ENCODE assay signal across 23 mouse cellular contexts in the genomic region with DNA sequence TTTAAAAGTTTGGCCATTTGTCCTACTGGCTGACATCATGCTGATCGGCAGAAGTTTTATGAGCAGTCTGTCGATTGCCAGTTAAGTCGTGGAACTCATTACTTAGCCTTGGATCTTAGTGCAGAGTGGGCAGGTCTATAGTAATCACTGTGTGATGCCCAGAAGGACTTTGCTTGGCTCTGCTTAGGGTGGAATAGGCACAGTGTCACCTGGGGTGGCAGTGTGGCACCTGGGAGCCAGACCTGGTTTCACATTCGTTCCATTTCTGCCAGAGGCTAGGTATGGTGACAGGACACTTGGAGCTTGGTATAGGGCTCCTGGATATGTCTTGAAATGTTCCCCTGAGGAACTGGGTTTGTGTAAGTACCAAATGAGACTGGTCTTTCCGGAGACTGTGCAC. TPM values are rescaled to one million over a fixed set of nuclear protein-coding genes. Genes with fewer than 3 reads are reported as not detected.
A peak's percentile ranks its signal among the peaks of the same experiment; 100 is the strongest.
DNase-seq lines count a peak whose midpoint lies in the region; ATAC-seq and TF ChIP-seq lines count a peak whose summit lies in the region.
"Had no signal": no experiment of that assay in that cellular context is flagged by ENCODE, and none has a peak within 500 bp of the region (broad histone marks: within the 10 kb centered on the region; RNA-seq: fewer than 3 reads in every experiment).

No protein-coding gene starts in this region.

- WGBS in intestine, postnatal 0 days = 63% methylated on average over 5 of the region's 5 CpGs
- WGBS in intestine, embryonic 15.5 days = 78% methylated on average over 5 of the region's 5 CpGs
- WGBS in midbrain, embryonic 11.5 days = 91% methylated on average over 5 of the region's 5 CpGs
- WGBS in midbrain, embryonic 14.5 days = 96% methylated on average over 5 of the region's 5 CpGs
- WGBS in hindbrain, embryonic 14.5 days = 90% methylated on average over 5 of the region's 5 CpGs
- 87% methylated on average over 5 of the region's 5 CpGs for WGBS in heart, embryonic 11.5 days (ENCODE audit: insufficient replicate concordance)

- H3K79me2 ChIP-seq in CH12.LX (replicated peaks; ENCODE audit: control insufficient read depth, extremely low read depth, insufficient read depth, poor library complexity, severe bottlenecking) = peaks cover 56% of the 10 kb centered on the region

- H3K36me3 ChIP-seq in intestine, postnatal 0 days (ENCODE audit: control insufficient read depth, insufficient read depth) = no peaks in the 10 kb centered on the region
- H3K36me3 ChIP-seq in intestine, embryonic 15.5 days = no peaks in the 10 kb centered on the region
- H3K36me3 ChIP-seq in midbrain, embryonic 11.5 days (ENCODE audit: control insufficient read depth, insufficient read depth, low read length) = no peaks in the 10 kb centered on the region
- H3K36me3 ChIP-seq in midbrain, embryonic 14.5 days (ENCODE audit: control insufficient read depth, insufficient read depth, low read length) = no peaks in the 10 kb centered on the region
- H3K36me3 ChIP-seq in CH12.LX (replicated peaks in 1 of 2; ENCODE audit: control insufficient read depth in 1 of 2, insufficient read depth in 1 of 2, low read length in 1 of 2) = peaks cover 3 to 60% of the 10 kb centered on the region in 2 experiments
- no peaks in the 10 kb centered on the region for H3K36me3 ChIP-seq in hindbrain, embryonic 14.5 days (replicated peaks; ENCODE audit: control insufficient read depth, insufficient read depth)
- H3K36me3 ChIP-seq in heart, embryonic 11.5 days (ENCODE audit: control insufficient read depth, insufficient read depth, low read length) = no peaks in the 10 kb centered on the region
- H3K36me3 ChIP-seq: G1E had no signal

- no peak for TF ChIP-seq POLR2A in CH12.LX (IDR thresholded peaks at IDR 0.05; ENCODE audit: low read depth, low read length)

- no peak for TF ChIP-seq RAD21 in CH12.LX (IDR thresholded peaks at IDR 0.05; ENCODE audit: low read depth, low read length)

- TF ChIP-seq EP300 in CH12.LX (IDR thresholded peaks at IDR 0.05; ENCODE audit: low read length) = no peak

- DNase-seq in midbrain, embryonic 11.5 days (ENCODE audit: low spot score, missing footprints) = peak; percentile 56
- no peak for DNase-seq in midbrain, embryonic 14.5 days
- DNase-seq in CH12.LX (ENCODE audit: extremely low read depth) = no peak
- DNase-seq in fat pad, adult 2 months (ENCODE audit: extremely low read depth, low read depth, low spot score) = peak; percentile 51
- no peak for DNase-seq in hindbrain, embryonic 14.5 days (ENCODE audit: low spot score)
- DNase-seq: adrenal gland, adult 2 months; adrenal gland, adult 8-10 months; adrenal gland, postnatal 10 days; adrenal gland, postnatal 14 days; adrenal gland, postnatal 25 days; adrenal gland, postnatal 36 days; B cell, adult 2 months; cerebellum, adult 11 months; cerebellum, adult 11-12 months; cerebellum, adult 18-20 months had no signal

- ATAC-seq in intestine, postnatal 0 days = peak; percentile 86
- no peak for ATAC-seq in intestine, embryonic 15.5 days
- no peak for ATAC-seq in midbrain, embryonic 11.5 days (ENCODE audit: low FRiP score)
- no peak for ATAC-seq in midbrain, embryonic 14.5 days (ENCODE audit: low FRiP score, low TSS enrichment)
- ATAC-seq in hindbrain, embryonic 14.5 days (ENCODE audit: low FRiP score) = no peak
- ATAC-seq in heart, embryonic 11.5 days (replicated peaks; ENCODE audit: insufficient number of reproducible peaks, low FRiP score, low TSS enrichment) = no peak
- ATAC-seq: activated CD4-positive, CD25-positive, alpha-beta regulatory T cell, adult 4 months; CD4-positive, CD25-positive, alpha-beta regulatory T cell, adult 4 months; Patski had no signal

- peak overlapping the region; percentile 21; the same call in 1 of the 2 replicates for H3K27ac ChIP-seq in intestine, postnatal 0 days (ENCODE audit: low read depth, low read length)
- no peak overlapping the region for H3K27ac ChIP-seq in intestine, embryonic 15.5 days
- no peak overlapping the region for H3K27ac ChIP-seq in midbrain, embryonic 11.5 days (ENCODE audit: low read depth, low read length)
- no peak overlapping the region for H3K27ac ChIP-seq in midbrain, embryonic 14.5 days (replicated peaks; ENCODE audit: low read depth, low read length)
- peak overlapping the region; percentile 39; the same call in 1 of the 2 replicates for H3K27ac ChIP-seq in CH12.LX (ENCODE audit: insufficient read depth, low read depth)
- no peak overlapping the region for H3K27ac ChIP-seq in hindbrain, embryonic 14.5 days
- no peak overlapping the region for H3K27ac ChIP-seq in heart, embryonic 11.5 days (ENCODE audit: low read depth, low read length)

- in situ Hi-C loops in CH12.LX (cut with MboI; ENCODE audit: low pct_ligation_motif_present, low pct_unique_long_range_greater_than_20kb, low sequenced_read_pairs) = loop anchor here (5.0 kb wide), 1 partner anchor 182 kb away; no protein-coding TSS in a partner anchor

- no peak overlapping the region for H3K4me3 ChIP-seq in intestine, postnatal 0 days (ENCODE audit: low read depth, low read length)
- no peak overlapping the region for H3K4me3 ChIP-seq in intestine, embryonic 15.5 days (replicated peaks)
- H3K4me3 ChIP-seq in midbrain, embryonic 11.5 days (ENCODE audit: low read depth, low read length) = no peak overlapping the region
- H3K4me3 ChIP-seq in midbrain, embryonic 14.5 days (replicated peaks; ENCODE audit: low read depth, low read length) = no peak overlapping the region
- H3K4me3 ChIP-seq in CH12.LX (replicated peaks in 1 of 3; ENCODE audit: low read depth in 2 of 3, low read length in 2 of 3, poor library complexity in 1 of 3) = no peak overlapping the region
- no peak overlapping the region for H3K4me3 ChIP-seq in hindbrain, embryonic 14.5 days (replicated peaks; ENCODE audit: low read length)
- no peak overlapping the region for H3K4me3 ChIP-seq in heart, embryonic 11.5 days (ENCODE audit: low read depth, low read length)

- H3K27me3 ChIP-seq in intestine, postnatal 0 days (replicated peaks; ENCODE audit: control insufficient read depth, insufficient read depth, low read length) = no peaks in the 10 kb centered on the region
- H3K27me3 ChIP-seq in intestine, embryonic 15.5 days (replicated peaks) = no peaks in the 10 kb centered on the region
- no peaks in the 10 kb centered on the region for H3K27me3 ChIP-seq in midbrain, embryonic 11.5 days (ENCODE audit: control insufficient read depth, insufficient read depth, low read length)
- no peaks in the 10 kb centered on the region for H3K27me3 ChIP-seq in midbrain, embryonic 14.5 days (ENCODE audit: control insufficient read depth, insufficient read depth, low read length)
- H3K27me3 ChIP-seq in CH12.LX (replicated peaks) = no peaks in the 10 kb centered on the region
- H3K27me3 ChIP-seq in hindbrain, embryonic 14.5 days (ENCODE audit: control insufficient read depth, insufficient read depth, low read length) = no peaks in the 10 kb centered on the region
- H3K27me3 ChIP-seq in heart, embryonic 11.5 days (ENCODE audit: control insufficient read depth, insufficient read depth, low read length) = no peaks in the 10 kb centered on the region
- H3K27me3 ChIP-seq: Patski had no signal

- H3K9me3 ChIP-seq in intestine, postnatal 0 days (ENCODE audit: control insufficient read depth) = no peaks in the 10 kb centered on the region
- H3K9me3 ChIP-seq in intestine, embryonic 15.5 days = no peaks in the 10 kb centered on the region
- H3K9me3 ChIP-seq in midbrain, embryonic 11.5 days (ENCODE audit: control insufficient read depth, low read length) = no peaks in the 10 kb centered on the region
- H3K9me3 ChIP-seq in midbrain, embryonic 14.5 days (ENCODE audit: control insufficient read depth, low read length) = no peaks in the 10 kb centered on the region
- no peaks in the 10 kb centered on the region for H3K9me3 ChIP-seq in CH12.LX (replicated peaks; ENCODE audit: low read length)
- no peaks in the 10 kb centered on the region for H3K9me3 ChIP-seq in hindbrain, embryonic 14.5 days (ENCODE audit: control insufficient read depth, low read length)
- H3K9me3 ChIP-seq in heart, embryonic 11.5 days (replicated peaks; ENCODE audit: control insufficient read depth, low read length) = no peaks in the 10 kb centered on the region
- H3K9me3 ChIP-seq: G1E had no signal

- dilution Hi-C loops in CH12.LX (cut with MboI; ENCODE audit: extremely low pct_ligation_motif_present, extremely low pct_unique_long_range_greater_than_20kb, low sequenced_read_pairs) = no loop called here

- H3K4me2 ChIP-seq in intestine, postnatal 0 days (replicated peaks; ENCODE audit: low read depth) = no peak overlapping the region
- no peak overlapping the region for H3K4me2 ChIP-seq in intestine, embryonic 15.5 days (replicated peaks)
- H3K4me2 ChIP-seq in midbrain, embryonic 11.5 days = no peak overlapping the region
- H3K4me2 ChIP-seq in midbrain, embryonic 14.5 days (ENCODE audit: low read length) = no peak overlapping the region
- H3K4me2 ChIP-seq in CH12.LX (ENCODE audit: insufficient read depth, low read depth, poor library complexity, severe bottlenecking) = 0 out of 2 replicates have a peak overlapping the region, but pooled peaks have one; percentile 16
- H3K4me2 ChIP-seq in hindbrain, embryonic 14.5 days (replicated peaks) = no peak overlapping the region
- no peak overlapping the region for H3K4me2 ChIP-seq in heart, embryonic 11.5 days

- H3K9ac ChIP-seq in intestine, postnatal 0 days (ENCODE audit: low read depth, low read length) = no peak overlapping the region
- H3K9ac ChIP-seq in intestine, embryonic 15.5 days = no peak overlapping the region
- H3K9ac ChIP-seq in midbrain, embryonic 11.5 days (ENCODE audit: low read length) = no peak overlapping the region
- H3K9ac ChIP-seq in midbrain, embryonic 14.5 days (replicated peaks; ENCODE audit: low read length) = no peak overlapping the region
- no peak overlapping the region for H3K9ac ChIP-seq in CH12.LX (ENCODE audit: insufficient read depth, low read depth)
- no peak overlapping the region for H3K9ac ChIP-seq in hindbrain, embryonic 14.5 days
- H3K9ac ChIP-seq in heart, embryonic 11.5 days (ENCODE audit: low read depth, low read length) = no peak overlapping the region

- TF ChIP-seq CTCF in intestine, postnatal 0 days (IDR thresholded peaks at IDR 0.05; ENCODE audit: low read depth) = peak; percentile 47
- no peak for TF ChIP-seq CTCF in CH12.LX (conservative IDR thresholded peaks at IDR 0.05 in 1 of 2, IDR thresholded peaks at IDR 0.05 in 1 of 2; ENCODE audit: low read depth in 2 of 2, low read length in 2 of 2)

- peaks cover 2% of the 10 kb centered on the region; the same call in 1 of the 2 replicates for H3K4me1 ChIP-seq in intestine, postnatal 0 days (replicated peaks; ENCODE audit: control insufficient read depth, insufficient read depth, low read length)
- H3K4me1 ChIP-seq in intestine, embryonic 15.5 days (replicated peaks) = peaks cover 24% of the 10 kb centered on the region
- peaks cover 10% of the 10 kb centered on the region for H3K4me1 ChIP-seq in midbrain, embryonic 11.5 days (ENCODE audit: control insufficient read depth, insufficient read depth, low read length)
- H3K4me1 ChIP-seq in midbrain, embryonic 14.5 days (ENCODE audit: control insufficient read depth, insufficient read depth, low read length) = peaks cover 9% of the 10 kb centered on the region
- peaks cover 40 to 97% of the 10 kb centered on the region in 2 experiments for H3K4me1 ChIP-seq in CH12.LX (ENCODE audit: control insufficient read depth in 1 of 2, insufficient read depth in 2 of 2)
- peaks cover 5% of the 10 kb centered on the region for H3K4me1 ChIP-seq in hindbrain, embryonic 14.5 days (replicated peaks; ENCODE audit: control insufficient read depth, insufficient read depth, low read length)
- H3K4me1 ChIP-seq in heart, embryonic 11.5 days (ENCODE audit: control insufficient read depth, insufficient read depth, low read length) = peaks cover 33% of the 10 kb centered on the region

RNA-seq across cellular contexts. Expression of a gene that starts 6.8 kb away (rescaled TPM):
- polyA plus RNA-seq in intestine, postnatal 0 days (2015; fragmentation: Nextera tagmentation; extraction: Ambion mirVana) = 4.3 and 5.2 TPM in 2 replicates
- polyA plus RNA-seq in intestine, embryonic 15.5 days (2015; fragmentation: Nextera tagmentation; extraction: Ambion mirVana) = 3.2 and 4.1 TPM in 2 replicates
- polyA plus RNA-seq in midbrain, embryonic 11.5 days (2014; fragmentation: Nextera tagmentation; extraction: Ambion mirVana) = 3.0 and 3.7 TPM in 2 replicates
- 1.3 and 2.1 TPM in 2 replicates for polyA plus RNA-seq in midbrain, embryonic 14.5 days (2014; fragmentation: Nextera tagmentation; extraction: Ambion mirVana)
- total RNA-seq in CH12.LX (2012; rRNA removed) = 46.2 and 49.6 TPM in 2 replicates
- 24.8 and 26.9 TPM in 2 replicates for total RNA-seq in CH12.LX (2014; rRNA removed)
- polyA plus RNA-seq in CH12.LX (2012; ENCODE audit: insufficient read length, low read depth) = 64.4 and 65.6 TPM in 2 replicates
- polyA plus RNA-seq in hindbrain, embryonic 14.5 days (2014; fragmentation: Nextera tagmentation; extraction: Ambion mirVana) = 1.1 and 2.2 TPM in 2 replicates
- polyA plus RNA-seq in heart, embryonic 11.5 days (2014; fragmentation: Nextera tagmentation; extraction: Ambion mirVana) = 2.2 and 3.4 TPM in 2 replicates
- total RNA-seq: MEL had no signal
- polyA plus RNA-seq: G1E had no signal

Comparison
In these comparisons a context has a peak if more than half of its experiments do, and no peak if none do; other contexts are left out.
1. H3K27ac ChIP-seq: peak in intestine, postnatal 0 days (single experiment) and CH12.LX (single experiment); none in intestine, embryonic 15.5 days (single experiment), midbrain, embryonic 11.5 days (single experiment), midbrain, embryonic 14.5 days (single experiment), hindbrain, embryonic 14.5 days (single experiment) and heart, embryonic 11.5 days (single experiment).
2. DNase-seq: peak in midbrain, embryonic 11.5 days (single experiment) and fat pad, adult 2 months (single experiment); none in midbrain, embryonic 14.5 days (single experiment), CH12.LX (single experiment) and hindbrain, embryonic 14.5 days (single experiment).
3. RNA of a gene that starts 6.8 kb away (polyA plus RNA-seq): 64.4 to 65.6 TPM in CH12.LX; 4.3 to 5.2 TPM in intestine, postnatal 0 days, 3.0 to 3.7 TPM in midbrain, embryonic 11.5 days, 3.2 to 4.1 TPM in intestine, embryonic 15.5 days, 1.1 to 2.2 TPM in hindbrain, embryonic 14.5 days, 2.2 to 3.4 TPM in heart, embryonic 11.5 days and 1.3 to 2.1 TPM in midbrain, embryonic 14.5 days; every median in the first group is over 10 times any median in the second.